Mouse (Mus musculus): ENCODE measurements around the gene Il22ra2. TPM values are rescaled to one million over a fixed set of nuclear protein-coding genes. Genes with fewer than 3 reads are reported as not detected.

Gene Il22ra2
- total RNA-seq (2014; rRNA removed; ENCODE audit: low replicate concordance): not detected in 2 replicates
- polyA plus RNA-seq (2015; fragmentation: Nextera tagmentation; extraction: Ambion mirVana): not detected in 2 replicates

DNA sequence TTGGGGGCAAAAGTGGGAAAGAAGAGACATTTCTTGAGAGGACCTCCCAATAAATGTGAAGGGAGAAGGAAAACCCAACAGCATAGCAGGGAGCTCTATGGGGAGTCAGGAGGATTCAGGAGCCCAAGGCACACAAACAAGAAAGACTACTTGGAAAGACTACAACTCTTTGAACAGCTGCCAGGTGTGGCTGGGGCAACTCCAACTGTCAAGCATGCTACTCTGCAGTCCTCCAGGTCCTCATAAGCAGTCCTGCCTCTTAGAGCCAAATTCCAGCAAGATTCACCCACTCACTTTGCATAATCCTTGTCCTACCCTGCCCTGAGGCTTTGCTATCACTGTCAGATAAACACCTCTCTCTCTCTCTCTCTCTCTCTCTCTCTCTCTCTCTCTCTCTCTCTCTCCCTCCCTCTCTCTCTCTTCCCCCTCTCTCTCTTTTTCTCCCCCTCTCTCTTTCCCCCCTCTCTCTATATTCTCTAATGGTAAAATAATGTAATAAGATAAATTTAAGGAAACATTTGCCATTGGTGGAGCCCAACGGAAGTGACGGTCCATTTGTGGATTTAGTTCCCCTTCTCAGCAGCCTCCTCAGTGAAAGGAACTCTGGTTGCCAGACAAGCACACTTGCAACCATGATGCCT, at the start of gene Il22ra2:
Gene Il22ra2, plus strand, starts transcription at position 591 of the 641 bp plus-strand sequence.
- DNase-seq (ENCODE audit: low spot score) (no peak), ATAC-seq (ENCODE audit: insufficient read depth, low read depth) (no peak)
- no peak within 1 kb of the TSS for H3K4me3 ChIP-seq (ENCODE audit: low read depth, low read length)
- H3K4me1 ChIP-seq (ENCODE audit: control insufficient read depth, insufficient read depth): no peaks in the 10 kb centered on the region
- no peaks in the 10 kb centered on the region for H3K9me3 ChIP-seq (replicated peaks; ENCODE audit: control insufficient read depth, low read length)
- TF ChIP-seq CTCF (IDR thresholded peaks at IDR 0.05; ENCODE audit: low read depth) (no peak), EP300 (IDR thresholded peaks at IDR 0.05; ENCODE audit: low read depth) (no peak)
- H3K27me3 ChIP-seq (ENCODE audit: control insufficient read depth, insufficient read depth, low read length): no peaks in the 10 kb centered on the region
- 87% methylated on average over 2 of the region's 2 CpGs for WGBS
- no peak within 1 kb of the TSS for H3K9ac ChIP-seq (replicated peaks; ENCODE audit: low read depth, low read length)
- no peak within 1 kb of the TSS for H3K27ac ChIP-seq (ENCODE audit: low read depth)
- H3K4me2 ChIP-seq (ENCODE audit: low read depth, low read length): no peak within 1 kb of the TSS
- no peaks in the 10 kb centered on the region for H3K36me3 ChIP-seq (replicated peaks; ENCODE audit: control insufficient read depth, insufficient read depth, low read length)

DNA sequence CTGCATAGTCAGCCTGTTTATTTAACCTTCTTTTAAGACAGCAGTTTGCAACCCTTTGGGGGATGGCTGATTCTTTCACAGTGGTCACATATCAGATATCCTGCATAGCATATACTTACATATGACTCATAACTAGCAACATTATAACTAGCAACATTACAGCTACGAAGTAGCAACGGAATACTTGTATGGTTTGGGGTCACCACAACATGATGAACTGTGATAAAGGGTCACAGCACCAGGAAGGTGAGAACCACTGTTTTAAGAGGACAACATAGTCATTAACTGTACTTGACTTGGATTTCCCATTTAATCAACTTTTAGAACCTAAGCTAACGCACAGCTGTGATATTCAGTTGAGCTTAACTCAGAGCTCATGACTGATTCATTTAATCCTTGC, 44.2 kb upstream of the Il22ra2 start:
- ATAC-seq (ENCODE audit: insufficient read depth, low read depth): no peak
- H3K27ac ChIP-seq (ENCODE audit: low read depth): no peak overlapping the region
- no peaks in the 10 kb centered on the region for H3K36me3 ChIP-seq (replicated peaks; ENCODE audit: control insufficient read depth, insufficient read depth, low read length)
- H3K9ac ChIP-seq (replicated peaks; ENCODE audit: low read depth, low read length): no peak overlapping the region
- no peak overlapping the region for H3K4me3 ChIP-seq (ENCODE audit: low read depth, low read length)
- H3K27me3 ChIP-seq (ENCODE audit: control insufficient read depth, insufficient read depth, low read length): no peaks in the 10 kb centered on the region
- no peak overlapping the region for H3K4me2 ChIP-seq (ENCODE audit: low read depth, low read length)
- no peaks in the 10 kb centered on the region for H3K4me1 ChIP-seq (ENCODE audit: control insufficient read depth, insufficient read depth)
- no peaks in the 10 kb centered on the region for H3K9me3 ChIP-seq (replicated peaks; ENCODE audit: control insufficient read depth, low read length)
- WGBS: 87% methylated on average over 3 of the region's 3 CpGs
- no peak for TF ChIP-seq CTCF (IDR thresholded peaks at IDR 0.05; ENCODE audit: low read depth)
- no peak for TF ChIP-seq EP300 (IDR thresholded peaks at IDR 0.05; ENCODE audit: low read depth)
- DNase-seq (ENCODE audit: low spot score): no peak

DNA sequence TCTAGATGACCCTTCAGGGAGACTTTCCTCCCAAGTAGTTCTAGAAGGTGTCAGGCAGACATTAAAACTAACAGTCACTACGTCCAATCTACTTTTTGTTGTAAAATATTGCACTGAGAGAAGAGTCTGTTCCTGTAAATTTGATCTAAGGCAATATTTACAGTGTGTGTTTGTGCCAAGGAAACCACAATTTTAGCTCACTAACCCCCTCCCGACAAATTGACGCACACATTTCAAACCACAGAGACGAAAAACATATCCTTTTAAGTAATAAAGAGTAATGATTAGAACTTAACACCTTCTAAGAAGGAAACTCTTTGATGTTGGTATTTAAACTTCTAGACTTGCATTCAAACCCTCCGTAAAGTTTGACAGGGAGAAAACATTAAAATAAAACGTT, 43.8 kb upstream of the Il22ra2 start:
- H3K27me3 ChIP-seq (ENCODE audit: control insufficient read depth, insufficient read depth, low read length): no peaks in the 10 kb centered on the region
- H3K36me3 ChIP-seq (replicated peaks; ENCODE audit: control insufficient read depth, insufficient read depth, low read length): no peaks in the 10 kb centered on the region
- ATAC-seq (ENCODE audit: insufficient read depth, low read depth) (no peak), DNase-seq (ENCODE audit: low spot score) (no peak)
- no peak overlapping the region for H3K27ac ChIP-seq (ENCODE audit: low read depth)
- H3K9me3 ChIP-seq (replicated peaks; ENCODE audit: control insufficient read depth, low read length): no peaks in the 10 kb centered on the region
- H3K9ac ChIP-seq (replicated peaks; ENCODE audit: low read depth, low read length): no peak overlapping the region
- H3K4me3 ChIP-seq (ENCODE audit: low read depth, low read length): no peak overlapping the region
- WGBS: 75% methylated on average over 6 of the region's 6 CpGs
- H3K4me2 ChIP-seq (ENCODE audit: low read depth, low read length): no peak overlapping the region
- H3K4me1 ChIP-seq (ENCODE audit: control insufficient read depth, insufficient read depth): no peaks in the 10 kb centered on the region
- TF ChIP-seq CTCF (IDR thresholded peaks at IDR 0.05; ENCODE audit: low read depth): no peak
- no peak for TF ChIP-seq EP300 (IDR thresholded peaks at IDR 0.05; ENCODE audit: low read depth)

DNA sequence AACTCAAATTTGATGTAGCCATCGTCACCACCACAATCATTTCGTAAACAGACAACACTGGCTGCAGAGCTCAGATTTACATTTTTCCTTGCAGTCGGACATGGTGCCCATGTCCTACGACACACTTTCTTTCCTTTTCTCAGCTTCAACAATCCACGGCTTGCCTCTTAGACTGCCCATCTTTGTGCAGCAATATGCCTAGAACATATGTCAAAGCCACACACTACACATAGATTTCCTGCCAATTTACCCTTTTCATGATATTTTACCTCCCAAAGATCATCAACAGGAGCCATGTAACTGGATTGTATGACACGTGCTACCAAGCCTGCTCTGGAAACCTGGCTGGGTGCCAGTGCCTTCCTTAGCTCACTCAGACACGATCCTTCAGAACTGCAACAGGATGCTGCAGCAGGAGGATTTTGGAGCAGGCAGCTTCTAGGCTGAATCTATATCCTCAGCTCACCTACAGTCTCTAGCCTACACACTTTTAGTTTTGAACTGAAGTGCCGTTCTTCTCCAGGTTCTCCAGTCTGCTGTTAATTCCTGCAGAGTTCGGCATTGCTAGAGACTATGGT, 43.3 kb upstream of the Il22ra2 start:
- H3K9me3 ChIP-seq (replicated peaks; ENCODE audit: control insufficient read depth, low read length): no peaks in the 10 kb centered on the region
- 56% methylated on average over 9 of the region's 9 CpGs for WGBS
- H3K36me3 ChIP-seq (replicated peaks; ENCODE audit: control insufficient read depth, insufficient read depth, low read length): no peaks in the 10 kb centered on the region
- H3K27me3 ChIP-seq (ENCODE audit: control insufficient read depth, insufficient read depth, low read length): no peaks in the 10 kb centered on the region
- no peak overlapping the region for H3K4me3 ChIP-seq (ENCODE audit: low read depth, low read length)
- no peak for TF ChIP-seq CTCF (IDR thresholded peaks at IDR 0.05; ENCODE audit: low read depth)
- TF ChIP-seq EP300 (IDR thresholded peaks at IDR 0.05; ENCODE audit: low read depth): no peak
- no peak overlapping the region for H3K4me2 ChIP-seq (ENCODE audit: low read depth, low read length)
- no peaks in the 10 kb centered on the region for H3K4me1 ChIP-seq (ENCODE audit: control insufficient read depth, insufficient read depth)
- ATAC-seq (ENCODE audit: insufficient read depth, low read depth) (no peak), DNase-seq (ENCODE audit: low spot score) (no peak)
- no peak overlapping the region for H3K9ac ChIP-seq (replicated peaks; ENCODE audit: low read depth, low read length)
- H3K27ac ChIP-seq (ENCODE audit: low read depth): no peak overlapping the region

DNA sequence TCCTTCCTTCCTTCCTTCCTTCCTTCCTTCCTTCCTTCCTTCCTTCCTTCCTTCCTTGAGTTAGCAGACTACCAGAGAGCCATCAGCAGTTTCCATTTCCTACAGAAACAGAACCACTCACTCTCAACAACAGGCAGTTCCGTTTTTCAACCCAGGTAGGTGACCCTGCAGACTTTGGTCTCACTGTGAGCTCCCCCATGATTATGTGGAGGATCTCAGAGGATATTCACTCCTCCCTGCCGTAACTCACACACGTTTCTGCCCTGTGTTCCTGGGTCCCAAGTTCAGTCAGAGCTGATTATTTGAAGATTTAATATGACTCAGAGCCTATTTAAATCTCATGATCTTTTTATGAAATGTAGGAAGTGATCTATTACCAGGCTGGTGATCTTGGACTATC, 41.1 kb upstream of the Il22ra2 start:
- Histone ChIP-seq H3K9me3 (replicated peaks; ENCODE audit: control insufficient read depth, low read length) (no peaks in the 10 kb centered on the region), H3K36me3 (replicated peaks; ENCODE audit: control insufficient read depth, insufficient read depth, low read length) (no peaks in the 10 kb centered on the region), H3K4me3 (ENCODE audit: low read depth, low read length) (no peak overlapping the region), H3K9ac (replicated peaks; ENCODE audit: low read depth, low read length) (no peak overlapping the region), H3K27me3 (ENCODE audit: control insufficient read depth, insufficient read depth, low read length) (no peaks in the 10 kb centered on the region), H3K27ac (ENCODE audit: low read depth) (no peak overlapping the region), H3K4me1 (ENCODE audit: control insufficient read depth, insufficient read depth) (no peaks in the 10 kb centered on the region), H3K4me2 (ENCODE audit: low read depth, low read length) (no peak overlapping the region)
- no peak for TF ChIP-seq EP300 (IDR thresholded peaks at IDR 0.05; ENCODE audit: low read depth)
- no peak for TF ChIP-seq CTCF (IDR thresholded peaks at IDR 0.05; ENCODE audit: low read depth)
- no peak for ATAC-seq (ENCODE audit: insufficient read depth, low read depth)
- WGBS: 63% methylated on average over 3 of the region's 3 CpGs
- no peak for DNase-seq (ENCODE audit: low spot score)
